Mouse (Mus musculus): ENCODE measurements at regions not wholly inside any gene's neighbourhood (a gene's known extent, or its start where the extent isn't known, plus 50 kb on each side); places are given as distances from the start of the nearest gene placed in this dataset.

GRCm38 (mm10) chr4:143021242-143021881 lies 191.4 kb downstream of the Prdm2 start:
- H3K36me3 ChIP-seq (replicated peaks; ENCODE audit: control insufficient read depth, insufficient read depth, low read depth), result no peaks in the 10 kb centered on the region
- H3K27ac ChIP-seq, result no peak overlapping the region
- H3K27me3 ChIP-seq (ENCODE audit: control insufficient read depth, insufficient read depth, low read length), result no peaks in the 10 kb centered on the region
- no peak for ATAC-seq (ENCODE audit: insufficient read depth)
- peak in 1 of 3 experiments; percentile 7 for DNase-seq (ENCODE audit: low read depth in 3 of 3, low spot score in 3 of 3)
- H3K9ac ChIP-seq (replicated peaks), result no peak overlapping the region
- 36% methylated on average over 10 of the region's 10 CpGs for WGBS (ENCODE audit: insufficient replicate concordance)
- H3K4me3 ChIP-seq (ENCODE audit: insufficient read depth in 1 of 2, low read depth in 2 of 2, low read length in 2 of 2), result no peak overlapping the region
- no peaks in the 10 kb centered on the region for H3K4me1 ChIP-seq (replicated peaks; ENCODE audit: control insufficient read depth in 2 of 2, insufficient read depth in 2 of 2, low read length in 1 of 2)
- TF ChIP-seq CTCF (IDR thresholded peaks at IDR 0.05; ENCODE audit: low read depth) (peak; percentile 69), EP300 (IDR thresholded peaks at IDR 0.05; ENCODE audit: low read depth) (no peak)
- no peaks in the 10 kb centered on the region for H3K9me3 ChIP-seq (ENCODE audit: control insufficient read depth, low read length)
- H3K4me2 ChIP-seq (ENCODE audit: low read depth), result no peak overlapping the region

GRCm38 (mm10) chr4:143020658-143021057 lies 192.1 kb downstream of the Prdm2 start:
- TF ChIP-seq CTCF (IDR thresholded peaks at IDR 0.05; ENCODE audit: low read depth), result no peak
- no peak for TF ChIP-seq EP300 (IDR thresholded peaks at IDR 0.05; ENCODE audit: low read depth)
- H3K4me1 ChIP-seq (replicated peaks; ENCODE audit: control insufficient read depth in 2 of 2, insufficient read depth in 2 of 2, low read length in 1 of 2), result no peaks in the 10 kb centered on the region
- H3K9ac ChIP-seq (replicated peaks), result no peak overlapping the region
- H3K4me3 ChIP-seq (ENCODE audit: insufficient read depth in 1 of 2, low read depth in 2 of 2, low read length in 2 of 2), result no peak overlapping the region
- H3K9me3 ChIP-seq (ENCODE audit: control insufficient read depth, low read length), result no peaks in the 10 kb centered on the region
- DNase-seq (ENCODE audit: low read depth in 3 of 3, low spot score in 3 of 3) (no peak), ATAC-seq (ENCODE audit: insufficient read depth) (no peak)
- H3K27ac ChIP-seq, result no peak overlapping the region
- H3K4me2 ChIP-seq (ENCODE audit: low read depth), result no peak overlapping the region
- WGBS (ENCODE audit: insufficient replicate concordance), result 53% methylated on average over 4 of the region's 4 CpGs
- no peaks in the 10 kb centered on the region for H3K36me3 ChIP-seq (replicated peaks; ENCODE audit: control insufficient read depth, insufficient read depth, low read depth)
- no peaks in the 10 kb centered on the region for H3K27me3 ChIP-seq (ENCODE audit: control insufficient read depth, insufficient read depth, low read length)

- Histone ChIP-seq H3K4me2 (ENCODE audit: low read depth) (no peak overlapping the region), H3K9me3 (ENCODE audit: control insufficient read depth, low read length) (no peaks in the 10 kb centered on the region), H3K27me3 (ENCODE audit: control insufficient read depth, insufficient read depth, low read length) (no peaks in the 10 kb centered on the region), H3K4me1 (replicated peaks; ENCODE audit: control insufficient read depth in 2 of 2, insufficient read depth in 2 of 2, low read length in 1 of 2) (no peaks in the 10 kb centered on the region), H3K36me3 (replicated peaks; ENCODE audit: control insufficient read depth, insufficient read depth, low read depth) (no peaks in the 10 kb centered on the region), H3K27ac (no peak overlapping the region), H3K4me3 (ENCODE audit: insufficient read depth in 1 of 2, low read depth in 2 of 2, low read length in 2 of 2) (no peak overlapping the region), H3K9ac (replicated peaks) (no peak overlapping the region)
- WGBS (ENCODE audit: insufficient replicate concordance), result 66% methylated on average over 8 of the region's 8 CpGs
- TF ChIP-seq EP300 (IDR thresholded peaks at IDR 0.05; ENCODE audit: low read depth) (no peak), CTCF (IDR thresholded peaks at IDR 0.05; ENCODE audit: low read depth) (no peak)
- ATAC-seq (ENCODE audit: insufficient read depth) (no peak), DNase-seq (ENCODE audit: low read depth in 3 of 3, low spot score in 3 of 3) (no peak)
Measured at GRCm38 (mm10) chr4:143012900-143013299, 199.9 kb downstream of the Prdm2 start.

- no peaks in the 10 kb centered on the region for H3K27me3 ChIP-seq (ENCODE audit: control insufficient read depth, insufficient read depth, low read length)
- no peak overlapping the region for H3K4me3 ChIP-seq (ENCODE audit: insufficient read depth in 1 of 2, low read depth in 2 of 2, low read length in 2 of 2)
- H3K36me3 ChIP-seq (replicated peaks; ENCODE audit: control insufficient read depth, insufficient read depth, low read depth), result no peaks in the 10 kb centered on the region
- ATAC-seq (ENCODE audit: insufficient read depth), result no peak
- WGBS (ENCODE audit: insufficient replicate concordance), result 37% methylated on average over 13 of the region's 13 CpGs
- no peak overlapping the region for H3K4me2 ChIP-seq (ENCODE audit: low read depth)
- H3K9ac ChIP-seq (replicated peaks), result no peak overlapping the region
- no peak for DNase-seq (ENCODE audit: low read depth in 3 of 3, low spot score in 3 of 3)
- no peaks in the 10 kb centered on the region for H3K9me3 ChIP-seq (ENCODE audit: control insufficient read depth, low read length)
- H3K27ac ChIP-seq, result no peak overlapping the region
- TF ChIP-seq CTCF (IDR thresholded peaks at IDR 0.05; ENCODE audit: low read depth) (no peak), EP300 (IDR thresholded peaks at IDR 0.05; ENCODE audit: low read depth) (no peak)
- H3K4me1 ChIP-seq (replicated peaks; ENCODE audit: control insufficient read depth in 2 of 2, insufficient read depth in 2 of 2, low read length in 1 of 2), result no peaks in the 10 kb centered on the region
Measured at GRCm38 (mm10) chr4:143001961-143002360, 210.8 kb downstream of the Prdm2 start.

- H3K27me3 ChIP-seq (ENCODE audit: control insufficient read depth, insufficient read depth, low read length), result no peaks in the 10 kb centered on the region
- no peaks in the 10 kb centered on the region for H3K36me3 ChIP-seq (replicated peaks; ENCODE audit: control insufficient read depth, insufficient read depth, low read depth)
- no peaks in the 10 kb centered on the region for H3K4me1 ChIP-seq (replicated peaks; ENCODE audit: control insufficient read depth in 2 of 2, insufficient read depth in 2 of 2, low read length in 1 of 2)
- no peak overlapping the region for H3K4me2 ChIP-seq (ENCODE audit: low read depth)
- ATAC-seq (ENCODE audit: insufficient read depth) (no peak), DNase-seq (ENCODE audit: low read depth in 3 of 3, low spot score in 3 of 3) (no peak)
- no peak overlapping the region for H3K4me3 ChIP-seq (ENCODE audit: insufficient read depth in 1 of 2, low read depth in 2 of 2, low read length in 2 of 2)
- TF ChIP-seq EP300 (IDR thresholded peaks at IDR 0.05; ENCODE audit: low read depth) (no peak), CTCF (IDR thresholded peaks at IDR 0.05; ENCODE audit: low read depth) (no peak)
- 46% methylated on average over 5 of the region's 5 CpGs for WGBS (ENCODE audit: insufficient replicate concordance)
- no peak overlapping the region for H3K9ac ChIP-seq (replicated peaks)
- H3K9me3 ChIP-seq (ENCODE audit: control insufficient read depth, low read length), result no peaks in the 10 kb centered on the region
- H3K27ac ChIP-seq, result no peak overlapping the region
Measured at GRCm38 (mm10) chr4:143001486-143001885, 211.3 kb downstream of the Prdm2 start.

Measured in liver, embryonic 14.5 days (tissue).